Mouse (Mus musculus) G1E (cell line): Measurements from ENCODE around the gene Gm10721. TPM values are rescaled to one million over a fixed set of nuclear protein-coding genes. Genes with fewer than 3 reads are reported as not detected.
A peak's percentile ranks its signal among the peaks of the same experiment; 100 is the strongest.
"Not testable (repeated sequence)": the region's sequence is repeated elsewhere in the genome, so short reads cannot be mapped to it uniquely, and the experiment has no call there.

Experiments
- ATAC-seq: 2 replicates; pipeline ENCODE4 v1.8.0; 2016; ENCODE audit warnings: mild to moderate bottlenecking; ENCODE audit not compliant: insufficient number of reproducible peaks, poor library complexity, low FRiP score, severe bottlenecking; ENCODE audit errors: extremely low read depth
- DNase-seq: peaks from one replicate; pipeline ENCODE4 v3.0.0; 2012; ENCODE audit warnings: low spot score
- H3K27me3 ChIP-seq: 2 replicates; pipeline ENCODE4 v1.6.1; 2012; ENCODE audit warnings: mild to moderate bottlenecking, low read length, inconsistent platforms; ENCODE audit not compliant: insufficient read depth
- H3K36me3 ChIP-seq: replicated peaks from 2 replicates; pipeline ENCODE3; 2012; ENCODE audit warnings: mild to moderate bottlenecking, inconsistent platforms
- H3K4me1 ChIP-seq: 2 replicates; pipeline ENCODE4 v1.6.1; 2012; ENCODE audit warnings: low read depth, low read length, inconsistent platforms, mixed read lengths; ENCODE audit not compliant: insufficient read depth
- H3K4me3 ChIP-seq: 2 replicates; pipeline ENCODE4 v1.5.1; 2012; ENCODE audit warnings: low read depth, mild to moderate bottlenecking, inconsistent platforms, low read length, moderate library complexity, mixed read lengths
- H3K9me3 ChIP-seq: replicated peaks from 2 replicates; pipeline ENCODE4 v1.6.1; 2012; ENCODE audit warnings: inconsistent platforms
- TAL1 ChIP-seq: conservative IDR thresholded peaks from 2 replicates; pipeline ENCODE4 v1.6.1; 2012; ENCODE audit warnings: low read depth, low read length, inconsistent platforms, mixed read lengths
- polyA plus RNA-seq: library from polyadenylated mRNA; stranded (reverse); fragments of >175 nt; gene quantifications from 2 replicates; pipeline ENCODE4 v1.2.3, GENCODE M21; 2012
- total RNA-seq, 2 experiments: library from RNA; stranded (forward) in 1 of 2; stranded (reverse) in 1 of 2; fragments of 200-1000 nt in 1 of 2; fragments of >200 nt in 1 of 2; fragmentation: Nextera tagmentation in 1 of 2; gene quantifications; 2 replicates each; pipeline ENCODE4 v1.2.3; 2014 to 2017

Gm10721 gene
- total and polyA plus RNA-seq, 3 experiments, result 0.11 to 19.1 TPM; not detected in 1

DNA sequence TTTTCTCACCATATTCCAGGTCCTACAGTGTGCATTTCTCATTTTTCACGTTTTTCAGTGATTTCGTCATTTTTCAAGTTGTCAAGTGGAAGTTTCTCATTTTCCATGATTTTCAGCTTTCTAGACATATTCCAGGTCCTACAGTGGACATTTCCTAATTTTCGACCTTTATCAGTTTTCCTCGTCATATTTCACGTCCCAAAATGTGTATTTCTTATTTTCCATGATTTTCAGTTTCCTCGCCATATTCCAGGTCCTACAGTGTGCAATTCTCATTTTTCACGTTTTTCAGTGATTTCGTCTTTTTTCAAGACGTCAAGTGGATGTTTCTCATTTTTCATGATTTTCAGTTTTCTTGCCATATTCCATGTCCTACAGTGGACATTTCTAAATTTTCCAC, 14.3 kb downstream of the Gm10721 start:
- not testable (repeated sequence) for H3K4me3 ChIP-seq, H3K27me3 ChIP-seq, H3K36me3 ChIP-seq, H3K9me3 ChIP-seq, DNase-seq, H3K4me1 ChIP-seq
- 0 out of 2 replicates have a peak, but pooled peaks have one; percentile 5 for ATAC-seq

DNA sequence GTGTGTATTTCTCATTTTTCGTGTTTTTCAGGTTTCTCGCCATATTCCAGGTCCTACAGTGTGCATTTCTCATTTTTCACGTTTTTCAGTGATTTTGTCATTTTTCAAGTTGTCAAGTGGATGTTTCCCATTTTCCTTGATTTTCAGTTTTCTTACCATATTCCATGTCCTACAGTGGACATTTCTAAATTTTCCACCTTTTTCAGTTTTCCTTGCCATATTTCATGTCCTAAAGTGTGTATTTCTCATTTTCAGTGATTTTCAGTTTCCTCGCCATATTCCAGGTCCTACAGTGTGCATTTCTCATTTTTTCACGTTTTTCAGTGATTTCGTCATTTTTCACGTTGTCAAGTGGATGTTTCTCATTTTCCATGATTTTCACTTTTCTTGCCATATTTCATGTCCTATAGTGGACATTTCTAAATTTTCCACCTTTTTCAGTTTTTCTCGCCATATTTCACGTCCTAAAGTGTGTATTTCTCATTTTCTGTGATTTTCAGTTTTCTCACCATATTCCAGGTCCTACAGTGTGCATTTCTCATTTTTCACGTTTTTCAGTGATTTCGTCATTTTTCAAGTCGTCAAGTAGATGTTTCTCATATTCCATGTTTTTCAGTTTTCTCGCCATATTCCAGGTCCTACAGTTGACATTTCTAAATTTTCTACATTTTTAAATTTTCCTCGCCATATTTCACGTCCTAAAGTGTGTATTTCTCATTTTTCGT, 16.5 kb downstream of the Gm10721 start:
- DNase-seq, ATAC-seq, H3K4me3 ChIP-seq, H3K9me3 ChIP-seq, H3K4me1 ChIP-seq, H3K27me3 ChIP-seq, H3K36me3 ChIP-seq: not testable (repeated sequence)
- TF ChIP-seq TAL1, result 0 out of 2 replicates have a peak, but pooled peaks have one; percentile 4

DNA sequence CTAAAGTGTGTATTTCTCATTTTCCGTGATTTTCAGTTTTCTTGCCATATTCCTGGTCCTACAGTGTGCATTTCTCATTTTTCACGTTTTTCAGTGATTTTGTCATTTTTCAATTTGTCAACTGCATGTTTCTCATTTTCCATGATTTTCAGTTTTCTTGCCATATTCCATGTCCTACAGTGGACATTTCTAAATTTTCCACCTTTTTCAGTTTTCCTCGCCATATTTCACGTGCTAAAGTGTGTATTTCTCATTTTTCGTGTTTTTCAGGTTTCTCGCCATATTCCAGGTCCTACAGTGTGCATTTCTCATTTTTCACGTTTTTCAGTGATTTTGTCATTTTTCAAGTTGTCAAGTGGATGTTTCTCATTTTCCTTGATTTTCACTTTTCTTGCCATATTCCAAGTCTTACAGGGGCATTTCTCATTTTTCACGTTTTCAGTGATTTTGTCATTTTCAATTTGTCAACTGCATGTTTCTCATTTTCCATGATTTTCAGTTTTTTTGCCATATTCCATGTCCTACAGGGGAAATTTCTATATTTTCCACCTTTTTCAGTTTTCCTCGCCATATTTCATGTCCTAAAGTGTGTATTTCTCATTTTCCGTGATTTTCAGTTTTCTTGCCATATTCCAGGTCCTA, 17.9 kb downstream of the Gm10721 start:
- not testable (repeated sequence) for H3K9me3 ChIP-seq, DNase-seq, H3K27me3 ChIP-seq, H3K4me3 ChIP-seq, H3K36me3 ChIP-seq, H3K4me1 ChIP-seq, ATAC-seq

DNA sequence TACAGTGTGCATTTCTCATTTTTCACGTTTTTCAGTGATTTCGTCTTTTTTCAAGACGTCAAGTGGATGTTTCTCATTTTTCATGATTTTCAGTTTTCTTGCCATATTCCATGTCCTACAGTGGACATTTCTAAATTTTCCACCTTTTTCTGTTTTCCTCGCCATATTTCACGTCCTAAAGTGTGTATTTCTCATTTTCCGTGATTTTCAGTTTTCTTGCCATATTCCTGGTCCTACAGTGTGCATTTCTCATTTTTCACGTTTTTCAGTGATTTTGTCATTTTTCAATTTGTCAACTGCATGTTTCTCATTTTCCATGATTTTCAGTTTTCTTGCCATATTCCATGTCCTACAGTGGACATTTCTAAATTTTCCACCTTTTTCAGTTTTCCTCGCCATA, 21.4 kb downstream of the Gm10721 start, which contains the start of gene Gm17535:
TSS of gene Gm17535 (plus strand) at position 301 of the 400 bp plus-strand sequence.
- not testable (repeated sequence) for DNase-seq, ATAC-seq, H3K4me1 ChIP-seq, H3K36me3 ChIP-seq, H3K9me3 ChIP-seq, H3K4me3 ChIP-seq, H3K27me3 ChIP-seq

DNA sequence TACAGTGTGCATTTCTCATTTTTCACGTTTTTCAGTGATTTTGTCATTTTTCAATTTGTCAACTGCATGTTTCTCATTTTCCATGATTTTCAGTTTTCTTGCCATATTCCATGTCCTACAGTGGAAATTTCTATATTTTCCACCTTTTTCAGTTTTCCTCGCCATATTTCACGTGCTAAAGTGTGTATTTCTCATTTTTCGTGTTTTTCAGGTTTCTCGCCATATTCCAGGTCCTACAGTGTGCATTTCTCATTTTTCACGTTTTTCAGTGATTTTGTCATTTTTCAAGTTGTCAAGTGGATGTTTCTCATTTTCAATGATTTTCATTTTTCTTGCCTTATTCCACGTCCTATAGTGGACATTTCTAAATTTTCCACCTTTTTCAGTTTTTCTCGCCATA, 23.6 kb downstream of the Gm10721 start, which contains the start of gene Gm10715:
TSS of gene Gm10715 (plus strand) at position 301 of the 400 bp plus-strand sequence.
- not testable (repeated sequence) for H3K4me1 ChIP-seq, H3K36me3 ChIP-seq, DNase-seq, H3K9me3 ChIP-seq, H3K4me3 ChIP-seq, H3K27me3 ChIP-seq, ATAC-seq

DNA sequence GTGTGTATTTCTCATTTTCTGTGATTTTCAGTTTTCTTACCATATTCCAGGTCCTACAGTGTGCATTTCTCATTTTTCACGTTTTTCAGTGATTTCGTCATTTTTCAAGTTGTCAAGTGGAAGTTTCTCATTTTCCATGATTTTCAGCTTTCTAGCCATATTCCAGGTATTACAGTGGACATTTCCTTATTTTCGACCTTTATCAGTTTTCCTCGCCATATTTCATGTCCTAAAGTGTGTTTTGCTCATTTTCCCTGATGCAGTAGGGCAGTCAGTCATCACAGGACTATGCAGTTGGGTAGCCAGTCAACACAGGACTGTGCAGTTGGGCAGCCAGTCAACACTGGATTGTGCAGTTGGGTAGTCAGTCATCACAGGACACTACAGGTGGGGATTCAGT, 25.2 kb downstream of the Gm10721 start:
- not testable (repeated sequence) for H3K4me3 ChIP-seq, H3K36me3 ChIP-seq, ATAC-seq, H3K9me3 ChIP-seq, H3K4me1 ChIP-seq, DNase-seq, H3K27me3 ChIP-seq

Other genes with a start within 250 kb of the Gm10721 start
- not detected in 2 replicates for gene Gm10722, start 12.2 kb upstream of the Gm10721 start, total RNA-seq (2014; fragmentation: Nextera tagmentation)
- 8.1 and 13.8 TPM in 2 replicates for gene Gm10722, start 12.2 kb upstream of the Gm10721 start, total RNA-seq (2017)
- gene Gm10722, start 12.2 kb upstream of the Gm10721 start, polyA plus RNA-seq, result 0.09 TPM in 1 of 2 replicates, not detected in the other
- gene Gm11168, start 9.8 kb upstream of the Gm10721 start, total RNA-seq (2014; fragmentation: Nextera tagmentation), result 1.9 and 3.6 TPM in 2 replicates
- 12.4 and 16.0 TPM in 2 replicates for gene Gm11168, start 9.8 kb upstream of the Gm10721 start, total RNA-seq (2017)
- 0.12 TPM in 1 of 2 replicates, not detected in the other for gene Gm11168, start 9.8 kb upstream of the Gm10721 start, polyA plus RNA-seq
- gene Gm10720, start 2.5 kb downstream of the Gm10721 start, total RNA-seq (2014; fragmentation: Nextera tagmentation), result not detected in 2 replicates
- gene Gm10720, start 2.5 kb downstream of the Gm10721 start, total RNA-seq (2017), result 5.0 and 7.5 TPM in 2 replicates
- not detected in 2 replicates for gene Gm10720, start 2.5 kb downstream of the Gm10721 start, polyA plus RNA-seq
- gene Gm10719, start 4.3 kb downstream of the Gm10721 start, total RNA-seq (2014; fragmentation: Nextera tagmentation), result 3.2 TPM in 1 of 2 replicates, not detected in the other
- gene Gm10719, start 4.3 kb downstream of the Gm10721 start, total RNA-seq (2017), result 106 and 146 TPM in 2 replicates
- gene Gm10719, start 4.3 kb downstream of the Gm10721 start, polyA plus RNA-seq, result 0.38 and 1.0 TPM in 2 replicates
- gene Gm10718, start 10.4 kb downstream of the Gm10721 start, total RNA-seq (2014; fragmentation: Nextera tagmentation), result not detected in 2 replicates
- gene Gm10718, start 10.4 kb downstream of the Gm10721 start, total RNA-seq (2017), result 46.0 and 52.3 TPM in 2 replicates
- gene Gm10718, start 10.4 kb downstream of the Gm10721 start, polyA plus RNA-seq, result 1.3 and 2.6 TPM in 2 replicates
- 1.4 TPM in 1 of 2 replicates, not detected in the other for gene Gm10717, start 12.3 kb downstream of the Gm10721 start, total RNA-seq (2014; fragmentation: Nextera tagmentation)
- gene Gm10717, start 12.3 kb downstream of the Gm10721 start, total RNA-seq (2017), result 51.8 and 65.5 TPM in 2 replicates
- gene Gm10717, start 12.3 kb downstream of the Gm10721 start, polyA plus RNA-seq, result 0.14 and 0.45 TPM in 2 replicates
- gene Gm17535, start 21.5 kb downstream of the Gm10721 start, total RNA-seq (2014; fragmentation: Nextera tagmentation), result not detected in 2 replicates
- gene Gm17535, start 21.5 kb downstream of the Gm10721 start, total RNA-seq (2017), result 6.6 and 8.5 TPM in 2 replicates
- 0.09 TPM in 1 of 2 replicates, not detected in the other for gene Gm17535, start 21.5 kb downstream of the Gm10721 start, polyA plus RNA-seq
- gene Gm10715, start 23.7 kb downstream of the Gm10721 start, total RNA-seq (2014; fragmentation: Nextera tagmentation), result 1.2 TPM in 1 of 2 replicates, not detected in the other
- gene Gm10715, start 23.7 kb downstream of the Gm10721 start, total RNA-seq (2017), result 9.5 and 13.9 TPM in 2 replicates
- gene Gm10715, start 23.7 kb downstream of the Gm10721 start, polyA plus RNA-seq, result not detected in 2 replicates